Comparison of ENCODE assay signal across 21 mouse cellular contexts in the genomic region with DNA sequence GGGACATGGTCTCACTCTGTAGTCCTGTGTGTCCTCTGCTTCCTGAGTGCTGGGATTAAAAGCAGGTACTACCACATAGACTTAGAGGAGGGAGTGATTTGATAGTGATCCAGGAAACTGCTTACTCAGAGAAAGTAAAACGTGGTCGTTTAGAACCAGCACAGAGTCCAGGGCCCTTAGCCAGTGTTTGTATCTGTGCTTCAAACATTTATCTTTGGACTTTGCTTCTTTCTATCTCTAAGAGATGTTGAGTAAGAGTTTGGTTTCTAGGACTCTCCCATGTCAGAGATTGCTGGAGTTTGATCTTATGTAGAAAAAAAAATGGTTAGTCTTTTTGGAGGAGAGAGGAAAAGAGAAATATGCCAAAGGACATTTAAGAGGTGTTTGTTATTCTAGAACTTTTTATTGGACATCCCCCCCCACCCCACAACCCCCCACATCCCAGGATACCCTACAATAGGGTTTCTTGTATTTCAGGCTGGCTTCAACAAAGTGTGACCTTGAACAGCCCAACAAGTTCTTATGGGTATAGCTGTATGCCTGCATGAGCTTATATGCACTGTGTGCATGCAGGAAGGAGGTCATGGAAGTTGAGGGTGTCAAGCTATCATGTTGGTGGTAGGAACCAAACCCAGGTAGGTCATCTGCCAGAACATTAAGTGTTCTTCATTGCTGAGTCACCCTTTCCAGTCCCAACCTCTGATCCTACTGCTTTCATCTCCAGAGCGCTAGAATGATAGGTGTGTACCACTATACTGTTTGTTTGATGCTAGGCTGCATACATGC. TPM values are rescaled to one million over a fixed set of nuclear protein-coding genes. Genes with fewer than 3 reads are reported as not detected.
A peak's percentile ranks its signal among the peaks of the same experiment; 100 is the strongest.
DNase-seq lines count a peak whose midpoint lies in the region; ATAC-seq lines count a peak whose summit lies in the region.
"Had no signal": no experiment of that assay in that cellular context is flagged by ENCODE, and none has a peak within 500 bp of the region (broad histone marks: within the 10 kb centered on the region; RNA-seq: fewer than 3 reads in every experiment).

No protein-coding gene starts in this region.

- no peak overlapping the region for H3K4me3 ChIP-seq in liver, embryonic 12.5 days
- no peak overlapping the region for H3K4me3 ChIP-seq in liver, embryonic 16.5 days (ENCODE audit: low read depth, low read length)
- H3K4me3 ChIP-seq in midbrain, embryonic 16.5 days (ENCODE audit: low read depth, low read length) = no peak overlapping the region
- no peak overlapping the region for H3K4me3 ChIP-seq in neural tube, embryonic 15.5 days (replicated peaks)
- H3K4me3 ChIP-seq: embryonic facial prominence, embryonic 12.5 days; heart, adult 2 months; hindbrain, embryonic 12.5 days; limb, embryonic 13.5 days; megakaryocyte, embryonic 14.5 days had no signal

- peaks cover 99% of the 10 kb centered on the region for H3K4me1 ChIP-seq in liver, embryonic 12.5 days
- peaks cover 72% of the 10 kb centered on the region for H3K4me1 ChIP-seq in liver, embryonic 16.5 days (ENCODE audit: control insufficient read depth, low read depth, low read length)
- peaks cover 12% of the 10 kb centered on the region for H3K4me1 ChIP-seq in midbrain, embryonic 16.5 days (ENCODE audit: control insufficient read depth, insufficient read depth, low read length)
- peaks cover 23% of the 10 kb centered on the region for H3K4me1 ChIP-seq in neural tube, embryonic 15.5 days

- peak; percentile 47 for ATAC-seq in liver, embryonic 12.5 days
- ATAC-seq in liver, embryonic 16.5 days (ENCODE audit: low read depth) = peak; percentile 74
- ATAC-seq in midbrain, embryonic 16.5 days = no peak
- ATAC-seq in neural tube, embryonic 15.5 days (ENCODE audit: low FRiP score) = no peak
- ATAC-seq: forebrain, embryonic 16.5 days; inflammation-experienced regulatory T-cells, adult 6 months; lung, postnatal 0 days; Patski had no signal

- peaks cover 78% of the 10 kb centered on the region for H3K36me3 ChIP-seq in liver, embryonic 12.5 days
- peaks cover 5% of the 10 kb centered on the region for H3K36me3 ChIP-seq in liver, embryonic 16.5 days (ENCODE audit: control insufficient read depth, insufficient read depth)
- H3K36me3 ChIP-seq in midbrain, embryonic 16.5 days (ENCODE audit: control insufficient read depth, insufficient read depth, low read length) = peaks cover 4% of the 10 kb centered on the region; the same call in 1 of the 2 replicates
- peaks cover 16% of the 10 kb centered on the region; the same call in 1 of the 2 replicates for H3K36me3 ChIP-seq in neural tube, embryonic 15.5 days

- H3K27me3 ChIP-seq in liver, embryonic 12.5 days (replicated peaks) = no peaks in the 10 kb centered on the region
- no peaks in the 10 kb centered on the region for H3K27me3 ChIP-seq in liver, embryonic 16.5 days (ENCODE audit: control insufficient read depth, insufficient read depth, low read depth, low read length)
- no peaks in the 10 kb centered on the region for H3K27me3 ChIP-seq in midbrain, embryonic 16.5 days (ENCODE audit: control insufficient read depth, insufficient read depth, low read depth, low read length)
- no peaks in the 10 kb centered on the region for H3K27me3 ChIP-seq in neural tube, embryonic 15.5 days (replicated peaks)
- H3K27me3 ChIP-seq: embryonic facial prominence, embryonic 12.5 days; hindbrain, embryonic 12.5 days; limb, embryonic 13.5 days; megakaryocyte, embryonic 14.5 days; Patski had no signal

- no peaks in the 10 kb centered on the region for H3K9me3 ChIP-seq in liver, embryonic 12.5 days (replicated peaks)
- H3K9me3 ChIP-seq in liver, embryonic 16.5 days (replicated peaks; ENCODE audit: control insufficient read depth, low read length) = no peaks in the 10 kb centered on the region
- H3K9me3 ChIP-seq in midbrain, embryonic 16.5 days (replicated peaks; ENCODE audit: control insufficient read depth, low read length, poor library complexity, severe bottlenecking) = no peaks in the 10 kb centered on the region
- H3K9me3 ChIP-seq in neural tube, embryonic 15.5 days (replicated peaks) = no peaks in the 10 kb centered on the region
- H3K9me3 ChIP-seq: embryonic facial prominence, embryonic 12.5 days; hindbrain, embryonic 12.5 days; limb, embryonic 13.5 days; megakaryocyte, embryonic 14.5 days had no signal

- H3K9ac ChIP-seq in liver, embryonic 12.5 days = no peak overlapping the region
- H3K9ac ChIP-seq in liver, embryonic 16.5 days (ENCODE audit: low read depth, low read length) = no peak overlapping the region
- no peak overlapping the region for H3K9ac ChIP-seq in midbrain, embryonic 16.5 days (ENCODE audit: low read depth, low read length)
- no peak overlapping the region for H3K9ac ChIP-seq in neural tube, embryonic 15.5 days (replicated peaks)
- H3K9ac ChIP-seq: embryonic facial prominence, embryonic 12.5 days; hindbrain, embryonic 12.5 days; limb, embryonic 13.5 days had no signal

- H3K27ac ChIP-seq in liver, embryonic 12.5 days = peak overlapping the region; percentile 61; the same call in 1 of the 2 replicates
- H3K27ac ChIP-seq in liver, embryonic 16.5 days (ENCODE audit: low read length) = peak overlapping the region; percentile 66
- no peak overlapping the region for H3K27ac ChIP-seq in midbrain, embryonic 16.5 days (ENCODE audit: low read length)
- H3K27ac ChIP-seq in neural tube, embryonic 15.5 days (replicated peaks) = no peak overlapping the region
- H3K27ac ChIP-seq: embryonic facial prominence, embryonic 12.5 days; heart, adult 2 months; hindbrain, embryonic 12.5 days; limb, embryonic 13.5 days had no signal

- H3K4me2 ChIP-seq in liver, embryonic 12.5 days = no peak overlapping the region
- peak overlapping the region; percentile 13; the same call in 1 of the 2 replicates for H3K4me2 ChIP-seq in liver, embryonic 16.5 days (ENCODE audit: low read depth, low read length)
- H3K4me2 ChIP-seq in midbrain, embryonic 16.5 days (ENCODE audit: low read length) = no peak overlapping the region
- no peak overlapping the region for H3K4me2 ChIP-seq in neural tube, embryonic 15.5 days
- H3K4me2 ChIP-seq: embryonic facial prominence, embryonic 12.5 days; hindbrain, embryonic 12.5 days; limb, embryonic 13.5 days had no signal

- intact Hi-C loops in heart, postnatal 36 days (cut with DNase I) = no loop called here

- 58% methylated on average over 3 of the region's 3 CpGs for WGBS in liver, embryonic 12.5 days (ENCODE audit: insufficient replicate concordance)
- 49% methylated on average over 3 of the region's 3 CpGs for WGBS in liver, embryonic 16.5 days (ENCODE audit: insufficient replicate concordance)
- 87% methylated on average over 3 of the region's 3 CpGs for WGBS in midbrain, embryonic 16.5 days
- WGBS in neural tube, embryonic 15.5 days = 77% methylated on average over 3 of the region's 3 CpGs

- peak; percentile 44 for DNase-seq in heart, adult 11 months
- no peak for DNase-seq in heart, postnatal 36 days
- DNase-seq in liver = no peak
- DNase-seq in cerebellum, postnatal 25 days = no peak
- DNase-seq: adrenal gland, postnatal 25 days; cerebellum, adult 18-20 months; heart, adult 2 months; right cerebral cortex, adult 18-20 months; thymus, postnatal 25 days had no signal

RNA-seq across cellular contexts. Expression of a gene that starts 43.3 kb away (rescaled TPM):
- total RNA-seq in heart, postnatal 36 days (2021) = 10 to 100 TPM; 55.5 to 62.1 TPM
- 43.2 and 43.7 TPM in 2 replicates for polyA plus RNA-seq in liver, embryonic 12.5 days (2016; fragmentation: Nextera tagmentation; extraction: Ambion mirVana)
- 33.5 and 35.7 TPM in 2 replicates for polyA plus RNA-seq in liver, embryonic 16.5 days (2015; fragmentation: Nextera tagmentation; extraction: Ambion mirVana)
- 99.4 and 108 TPM in 2 replicates for polyA plus RNA-seq in midbrain, embryonic 16.5 days (2015; fragmentation: Nextera tagmentation; extraction: Ambion mirVana)
- 75.8 and 79.3 TPM in 2 replicates for polyA plus RNA-seq in neural tube, embryonic 15.5 days (2015; fragmentation: Nextera tagmentation; extraction: Ambion mirVana)

Comparison
In these comparisons a context has a peak if more than half of its experiments do, and no peak if none do; other contexts are left out.
1. ATAC-seq: peak in liver, embryonic 12.5 days (single experiment) and liver, embryonic 16.5 days (single experiment); none in midbrain, embryonic 16.5 days (single experiment) and neural tube, embryonic 15.5 days (single experiment).
2. H3K27ac ChIP-seq: peak in liver, embryonic 12.5 days (single experiment) and liver, embryonic 16.5 days (single experiment); none in midbrain, embryonic 16.5 days (single experiment) and neural tube, embryonic 15.5 days (single experiment).